27 mouse cellular contexts compared by ENCODE assay signal in genomic region chr11:55859230-55859629, GRCm38 (mm10).
DNase-seq lines count a peak whose midpoint lies in the region; ATAC-seq and TF ChIP-seq lines count a peak whose summit lies in the region.
"Had no signal": no experiment of that assay in that cellular context is flagged by ENCODE, and none has a peak within 500 bp of the region (broad histone marks: within the 10 kb centered on the region; RNA-seq: fewer than 3 reads in every experiment).

No protein-coding gene starts in this region.

- TF ChIP-seq CTCF in brain, embryonic 14.5 days (IDR thresholded peaks at IDR 0.05; ENCODE audit: borderline replicate concordance, extremely low read depth, insufficient read depth, insufficient read length) = no peak

- H3K4me3 ChIP-seq in embryonic facial prominence, embryonic 14.5 days (ENCODE audit: low read depth, low read length) = no peak overlapping the region
- H3K4me3 ChIP-seq in embryonic facial prominence, embryonic 10.5 days = no peak overlapping the region
- H3K4me3 ChIP-seq in midbrain, embryonic 13.5 days (replicated peaks) = no peak overlapping the region
- no peak overlapping the region for H3K4me3 ChIP-seq in midbrain, embryonic 15.5 days
- H3K4me3 ChIP-seq: embryonic facial prominence, embryonic 13.5 days; heart, embryonic 13.5 days; layer of hippocampus, adult 2 months; limb, embryonic 12.5 days; midbrain, embryonic 12.5 days; myocyte had no signal

- no peaks in the 10 kb centered on the region for H3K36me3 ChIP-seq in embryonic facial prominence, embryonic 14.5 days (ENCODE audit: control insufficient read depth, insufficient read depth, low read length)
- no peaks in the 10 kb centered on the region for H3K36me3 ChIP-seq in embryonic facial prominence, embryonic 10.5 days (replicated peaks)
- H3K36me3 ChIP-seq in midbrain, embryonic 13.5 days = no peaks in the 10 kb centered on the region
- H3K36me3 ChIP-seq in midbrain, embryonic 15.5 days (replicated peaks) = no peaks in the 10 kb centered on the region
- H3K36me3 ChIP-seq: embryonic facial prominence, embryonic 13.5 days; heart, embryonic 13.5 days; limb, embryonic 12.5 days; midbrain, embryonic 12.5 days had no signal

- H3K9ac ChIP-seq in embryonic facial prominence, embryonic 14.5 days (ENCODE audit: low read depth, low read length) = no peak overlapping the region
- no peak overlapping the region for H3K9ac ChIP-seq in midbrain, embryonic 13.5 days (replicated peaks)
- H3K9ac ChIP-seq in midbrain, embryonic 15.5 days = no peak overlapping the region
- H3K9ac ChIP-seq: embryonic facial prominence, embryonic 13.5 days; heart, embryonic 13.5 days; limb, embryonic 12.5 days; liver, postnatal 0 days; midbrain, embryonic 12.5 days had no signal

- H3K4me2 ChIP-seq in embryonic facial prominence, embryonic 14.5 days (ENCODE audit: low read depth, low read length) = no peak overlapping the region
- no peak overlapping the region for H3K4me2 ChIP-seq in midbrain, embryonic 13.5 days (replicated peaks)
- no peak overlapping the region for H3K4me2 ChIP-seq in midbrain, embryonic 15.5 days
- H3K4me2 ChIP-seq: embryonic facial prominence, embryonic 13.5 days; heart, embryonic 13.5 days; limb, embryonic 12.5 days; liver, embryonic 11.5 days; midbrain, embryonic 12.5 days had no signal

- no peaks in the 10 kb centered on the region for H3K9me3 ChIP-seq in embryonic facial prominence, embryonic 14.5 days (ENCODE audit: control insufficient read depth, low read length)
- H3K9me3 ChIP-seq in embryonic facial prominence, embryonic 10.5 days = no peaks in the 10 kb centered on the region
- no peaks in the 10 kb centered on the region; the same call in 1 of the 2 replicates for H3K9me3 ChIP-seq in midbrain, embryonic 13.5 days
- no peaks in the 10 kb centered on the region for H3K9me3 ChIP-seq in midbrain, embryonic 15.5 days
- H3K9me3 ChIP-seq: embryonic facial prominence, embryonic 13.5 days; heart, embryonic 13.5 days; limb, embryonic 12.5 days; midbrain, embryonic 12.5 days had no signal

- WGBS in embryonic facial prominence, embryonic 14.5 days = 75% methylated on average over 7 of the region's 7 CpGs
- WGBS in embryonic facial prominence, embryonic 10.5 days = 89% methylated on average over 7 of the region's 7 CpGs
- 65% methylated on average over 7 of the region's 7 CpGs for WGBS in midbrain, embryonic 13.5 days
- WGBS in midbrain, embryonic 15.5 days = 48% methylated on average over 7 of the region's 7 CpGs

- H3K4me1 ChIP-seq in embryonic facial prominence, embryonic 14.5 days (ENCODE audit: control insufficient read depth, insufficient read depth, low read length) = no peaks in the 10 kb centered on the region
- no peaks in the 10 kb centered on the region for H3K4me1 ChIP-seq in embryonic facial prominence, embryonic 10.5 days
- no peaks in the 10 kb centered on the region for H3K4me1 ChIP-seq in midbrain, embryonic 13.5 days (replicated peaks)
- no peaks in the 10 kb centered on the region for H3K4me1 ChIP-seq in midbrain, embryonic 15.5 days
- H3K4me1 ChIP-seq: embryonic facial prominence, embryonic 13.5 days; heart, embryonic 13.5 days; limb, embryonic 12.5 days; midbrain, embryonic 12.5 days had no signal

- H3K27ac ChIP-seq in embryonic facial prominence, embryonic 14.5 days (replicated peaks; ENCODE audit: low read depth, low read length) = no peak overlapping the region
- H3K27ac ChIP-seq in embryonic facial prominence, embryonic 10.5 days (replicated peaks) = no peak overlapping the region
- no peak overlapping the region for H3K27ac ChIP-seq in midbrain, embryonic 13.5 days
- no peak overlapping the region for H3K27ac ChIP-seq in midbrain, embryonic 15.5 days
- H3K27ac ChIP-seq: embryonic facial prominence, embryonic 13.5 days; heart, embryonic 13.5 days; layer of hippocampus, adult 2 months; limb, embryonic 12.5 days; midbrain, embryonic 12.5 days had no signal

- H3K27me3 ChIP-seq in embryonic facial prominence, embryonic 14.5 days (replicated peaks; ENCODE audit: control insufficient read depth, insufficient read depth, low read length) = no peaks in the 10 kb centered on the region
- no peaks in the 10 kb centered on the region for H3K27me3 ChIP-seq in embryonic facial prominence, embryonic 10.5 days (replicated peaks; ENCODE audit: low read depth, poor library complexity, severe bottlenecking)
- no peaks in the 10 kb centered on the region for H3K27me3 ChIP-seq in midbrain, embryonic 13.5 days
- H3K27me3 ChIP-seq in midbrain, embryonic 15.5 days (replicated peaks) = no peaks in the 10 kb centered on the region
- H3K27me3 ChIP-seq: embryonic facial prominence, embryonic 13.5 days; heart, embryonic 13.5 days; limb, embryonic 12.5 days; midbrain, embryonic 12.5 days had no signal

- no peak for ATAC-seq in embryonic facial prominence, embryonic 14.5 days (ENCODE audit: low read depth)
- 0 out of 2 replicates have a peak, but pooled peaks have one; percentile 37 for ATAC-seq in midbrain, embryonic 13.5 days
- ATAC-seq in midbrain, embryonic 15.5 days (replicated peaks) = no peak
- ATAC-seq: forebrain, embryonic 16.5 days; intestine, postnatal 0 days; liver, postnatal 0 days; lung, postnatal 0 days had no signal

- peak; percentile 2 for DNase-seq in embryonic facial prominence, embryonic 14.5 days (ENCODE audit: low spot score)
- DNase-seq in embryonic facial prominence, embryonic 10.5 days (ENCODE audit: low spot score) = no peak
- peak; percentile 61 for DNase-seq in brain, embryonic 14.5 days (ENCODE audit: low read depth)
- peak; percentile 32 for DNase-seq in retina, embryonic 14.5 days (ENCODE audit: low spot score)
- DNase-seq in MN1 (ENCODE audit: low spot score) = no peak
- DNase-seq in thymus, postnatal 4 days = no peak
- DNase-seq: adrenal gland, postnatal 10 days; gastrocnemius, postnatal 14 days; heart, adult 18-20 months; heart, postnatal 14 days; kidney, postnatal 25 days; liver, postnatal 0 days; right cerebral cortex, postnatal 4 days; thymus, adult 18-20 months; thymus, postnatal 36 days had no signal

- no peak for TF ChIP-seq POLR2A in brain, embryonic 14.5 days (IDR thresholded peaks at IDR 0.05; ENCODE audit: borderline replicate concordance, extremely low read depth, insufficient read depth, insufficient read length, poor library complexity, severe bottlenecking)

Comparison
In these comparisons a context has a peak if more than half of its experiments do, and no peak if none do; other contexts are left out.
1. DNase-seq: peak in embryonic facial prominence, embryonic 14.5 days (single experiment), brain, embryonic 14.5 days (single experiment) and retina, embryonic 14.5 days (single experiment); none in embryonic facial prominence, embryonic 10.5 days (single experiment), MN1 (single experiment) and thymus, postnatal 4 days (single experiment).